Mouse (Mus musculus) frontal cortex, adult (tissue): ENCODE data around the gene G3bp2.

ENCODE experiments used
- ATAC-seq: cut with Nextera tagmentation; 2 replicates; pipeline ENCODE4 v1.9.2; 2017; ENCODE audit warnings: mild to moderate bottlenecking, moderate library complexity, mixed read lengths; ENCODE audit not compliant: low TSS enrichment

G3bp2 gene

GRCm38 (mm10) chr5:92098351-92099109, 15.0 kb upstream of the G3bp2 start:
- no peak for ATAC-seq

- ATAC-seq: peak; percentile 93
Observed at GRCm38 (mm10) chr5:92097779-92098178, 14.3 kb upstream of the G3bp2 start.

GRCm38 (mm10) chr5:92096786-92097185, 13.3 kb upstream of the G3bp2 start:
- no peak for ATAC-seq

- no peak for ATAC-seq
Observed at GRCm38 (mm10) chr5:92094062-92094415, 10.5 kb upstream of the G3bp2 start.

GRCm38 (mm10) chr5:92093263-92094061, 9.9 kb upstream of the G3bp2 start:
- no peak for ATAC-seq

GRCm38 (mm10) chr5:92087469-92087868, 4.0 kb upstream of the G3bp2 start:
- no peak for ATAC-seq

- ATAC-seq: no peak
Observed at GRCm38 (mm10) chr5:92085821-92086550, 2.5 kb upstream of the G3bp2 start.

- ATAC-seq: no peak
Observed at GRCm38 (mm10) chr5:92085246-92085645, 1.7 kb upstream of the G3bp2 start.

GRCm38 (mm10) chr5:92082821-92083401, 608 bp downstream of the G3bp2 start:
- peak; percentile 65 for ATAC-seq

GRCm38 (mm10) chr5:92081326-92081725, 2.2 kb downstream of the G3bp2 start:
- no peak for ATAC-seq

- no peak for ATAC-seq
Observed at GRCm38 (mm10) chr5:92080400-92080799, 3.1 kb downstream of the G3bp2 start.

GRCm38 (mm10) chr5:92079304-92079703, 4.2 kb downstream of the G3bp2 start:
- ATAC-seq: no peak

- ATAC-seq: no peak
Observed at GRCm38 (mm10) chr5:92078751-92079150, 4.8 kb downstream of the G3bp2 start.

GRCm38 (mm10) chr5:92076273-92076672, 7.2 kb downstream of the G3bp2 start:
- no peak for ATAC-seq

- ATAC-seq: no peak
Observed at GRCm38 (mm10) chr5:92074061-92074460, 9.5 kb downstream of the G3bp2 start.

- ATAC-seq: no peak
Observed at GRCm38 (mm10) chr5:92063192-92063591, 20.3 kb downstream of the G3bp2 start.

- no peak for ATAC-seq
Observed at GRCm38 (mm10) chr5:92052866-92053265, 30.7 kb downstream of the G3bp2 start.

GRCm38 (mm10) chr5:92050419-92050818, 33.1 kb downstream of the G3bp2 start:
- no peak for ATAC-seq

- no peak for ATAC-seq
Observed at GRCm38 (mm10) chr5:92043783-92044182, 39.7 kb downstream of the G3bp2 start, which contains the start of gene Cdkl2. Gene Cdkl2 (minus strand): TSS chr5:92043883.

GRCm38 (mm10) chr5:92042377-92043348, 40.9 kb downstream of the G3bp2 start:
- ATAC-seq: peak; percentile 94

GRCm38 (mm10) chr5:92019960-92020359, 63.6 kb downstream of the G3bp2 start:
- ATAC-seq: no peak
